Mouse (Mus musculus): ENCODE data around the gene Prss29.
A peak's percentile ranks its signal among the peaks of the same experiment; 100 is the strongest.

GRCm38 (mm10) chr17:25273706-25274501, 44.5 kb upstream of the Prss29 start:
- TF ChIP-seq CTCF (IDR thresholded peaks at IDR 0.05; ENCODE audit: low read depth, low read length) (peak; percentile 80), POLR2A (IDR thresholded peaks at IDR 0.05; ENCODE audit: extremely low read depth, insufficient read depth, low read length) (0 out of 2 replicates have a peak, but pooled peaks have one; percentile 35)

Data from liver, adult 2 months (tissue).